Mouse (Mus musculus) heart, adult 9 months (tissue): ENCODE results near the gene Apbb2.

ENCODE experiments used
- DNase-seq, 2 experiments: peaks; one replicate each; pipeline ENCODE4 v3.0.0; 2022; ENCODE audit warnings: low spot score in 2 of 2

The Apbb2 gene

GRCm38 (mm10) chr5:66415700-66416543 is 202.7 kb downstream of the Apbb2 start:
- no peak for DNase-seq

DNA sequence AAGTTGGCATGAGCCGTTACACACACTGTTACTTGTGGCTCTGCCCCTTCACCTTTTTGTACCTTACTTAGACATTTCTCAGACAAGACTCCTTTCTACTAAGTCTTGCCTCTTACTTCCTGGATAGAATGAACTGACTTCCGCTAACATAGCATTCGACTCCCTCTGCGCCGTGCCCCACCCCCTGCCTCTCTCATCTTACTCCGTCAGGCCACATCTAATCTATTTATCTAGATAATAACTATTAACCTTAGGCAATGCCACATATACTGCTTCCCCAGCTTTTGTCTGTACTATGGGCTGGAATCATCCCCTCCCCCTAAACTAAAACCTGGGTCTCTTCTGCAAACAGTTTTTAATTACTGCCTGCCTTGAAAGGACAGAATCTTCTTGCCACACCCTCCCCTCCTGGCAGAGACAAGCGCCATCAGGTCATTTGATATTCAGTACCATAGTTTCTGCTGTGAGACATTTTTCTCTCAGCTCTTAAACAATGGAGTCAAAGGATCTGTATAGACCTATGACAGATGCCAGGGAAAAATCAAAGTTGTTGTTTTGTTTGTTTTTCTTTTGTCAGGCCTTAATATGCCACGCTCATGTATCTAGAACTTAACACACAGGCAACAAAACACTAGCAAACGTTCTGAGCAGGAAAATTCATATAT is 203.4 kb downstream of the Apbb2 start:
- no peak for DNase-seq

- no peak for DNase-seq
Measured at GRCm38 (mm10) chr5:66413402-66413801, 205.2 kb downstream of the Apbb2 start.

GRCm38 (mm10) chr5:66412821-66413220 is 205.8 kb downstream of the Apbb2 start:
- no peak for DNase-seq

GRCm38 (mm10) chr5:66408546-66408945 is 210.0 kb downstream of the Apbb2 start:
- DNase-seq = no peak

DNA sequence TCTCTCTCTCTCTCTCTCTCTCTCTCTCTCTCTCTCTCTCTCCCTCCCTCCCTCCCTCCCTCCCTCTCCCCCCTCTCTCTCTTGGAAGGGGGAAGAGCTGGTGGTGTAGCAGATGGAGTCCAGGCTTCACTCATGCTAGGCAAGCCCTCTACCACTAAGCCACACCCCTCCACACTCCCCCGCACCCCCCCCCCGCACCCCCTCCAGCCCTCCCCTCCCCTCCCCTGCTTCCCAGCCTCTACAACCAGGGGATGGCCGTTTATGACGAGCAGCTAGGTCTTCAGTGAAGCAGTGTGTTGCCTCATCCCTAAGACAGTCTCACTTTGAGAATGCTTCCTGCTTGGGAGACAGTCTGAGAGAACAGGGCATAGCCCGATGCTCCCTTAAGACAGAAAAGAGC is 210.6 kb downstream of the Apbb2 start:
- DNase-seq = no peak

DNA sequence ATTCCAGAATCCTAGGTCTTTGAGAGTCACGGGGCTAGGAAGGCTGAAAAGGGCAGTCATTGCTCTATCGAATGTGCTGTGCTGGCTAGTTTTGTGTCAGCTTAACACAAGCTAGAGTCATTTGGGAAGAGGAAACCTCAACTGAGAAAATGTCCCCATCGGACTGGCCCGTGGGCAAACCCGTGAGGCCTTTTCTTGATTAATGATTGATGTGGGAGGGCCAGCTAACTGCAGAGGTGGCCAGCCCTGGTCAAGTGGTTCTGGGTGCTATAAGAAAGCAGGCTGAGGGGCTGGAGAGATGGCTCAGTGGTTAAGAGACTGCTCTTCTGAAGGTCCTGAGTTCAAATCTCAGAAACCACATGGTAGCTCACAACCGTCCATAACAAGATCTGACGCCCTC is 212.2 kb downstream of the Apbb2 start:
- no peak for DNase-seq

DNA sequence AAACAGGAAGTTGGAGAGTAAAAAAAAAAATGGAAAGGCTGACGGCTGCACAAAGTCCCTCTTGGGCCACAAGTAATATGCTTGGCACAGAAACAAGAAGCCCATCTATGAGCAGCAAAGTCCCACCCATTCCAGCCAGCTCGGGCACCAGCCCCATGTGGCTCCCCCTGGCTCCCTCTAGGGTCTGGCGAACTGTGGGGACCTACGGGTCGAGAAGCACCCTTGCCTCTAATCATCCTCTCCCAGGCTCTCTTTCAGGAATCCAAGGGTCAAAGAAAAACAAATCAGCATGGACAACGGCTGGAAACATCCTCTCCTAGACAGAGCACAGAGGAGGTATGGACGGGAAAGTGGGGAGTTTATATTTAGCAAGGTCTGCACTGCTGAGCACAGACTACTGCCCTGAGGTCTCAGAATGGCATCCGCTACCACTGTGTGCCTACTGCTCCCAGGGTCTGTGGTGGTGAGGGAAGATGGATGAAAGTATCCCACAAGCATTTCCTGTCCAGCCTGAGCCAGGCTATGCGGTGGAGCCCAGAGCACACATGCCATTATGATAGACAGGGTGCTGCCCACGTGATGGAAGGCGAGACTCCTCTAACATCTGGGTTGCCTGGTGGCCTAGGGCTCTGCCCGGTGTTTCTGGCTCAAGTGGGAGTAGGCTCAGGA is 212.7 kb downstream of the Apbb2 start:
- DNase-seq = no peak

DNA sequence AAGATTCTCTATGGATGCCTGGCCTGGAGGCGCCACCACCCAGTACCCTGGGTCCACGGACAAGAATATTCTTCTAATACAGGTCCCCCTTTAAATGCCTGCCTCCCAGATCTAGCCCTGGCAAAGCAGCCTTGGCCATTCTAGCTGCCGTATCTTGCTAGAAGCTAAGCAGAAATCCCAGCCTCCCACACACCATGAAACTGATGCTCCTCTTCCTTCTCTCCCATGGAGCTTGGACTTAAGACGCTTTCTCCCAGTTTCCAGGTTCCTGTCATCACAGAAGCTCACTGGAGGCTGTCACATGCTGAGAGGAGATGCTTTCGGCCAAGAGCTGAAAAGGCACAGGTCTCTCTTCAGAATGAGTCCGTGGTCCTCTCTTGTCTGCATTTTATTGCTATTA is 213.3 kb downstream of the Apbb2 start:
- DNase-seq = no peak

DNA sequence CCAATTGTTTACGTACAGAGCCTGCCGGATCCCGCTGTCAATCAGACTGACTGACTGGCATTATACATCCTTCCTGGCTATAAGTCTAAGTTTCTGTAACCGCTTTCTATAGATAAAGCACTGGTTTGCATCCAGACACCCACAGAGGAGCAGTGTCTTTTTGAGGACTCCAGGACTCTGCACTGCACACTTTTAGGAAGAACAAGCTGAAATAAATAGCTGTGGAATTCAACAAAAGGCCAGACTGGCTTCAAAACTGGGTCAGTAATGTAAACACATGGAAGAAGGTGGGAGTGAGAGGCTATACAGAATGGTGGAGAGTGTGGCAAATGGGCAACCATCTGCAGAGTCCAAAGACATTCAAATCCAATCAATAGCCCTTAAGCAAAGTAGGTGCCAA is 218.0 kb downstream of the Apbb2 start:
- DNase-seq = no peak

GRCm38 (mm10) chr5:66399264-66399620 is 219.3 kb downstream of the Apbb2 start:
- no peak for DNase-seq

DNA sequence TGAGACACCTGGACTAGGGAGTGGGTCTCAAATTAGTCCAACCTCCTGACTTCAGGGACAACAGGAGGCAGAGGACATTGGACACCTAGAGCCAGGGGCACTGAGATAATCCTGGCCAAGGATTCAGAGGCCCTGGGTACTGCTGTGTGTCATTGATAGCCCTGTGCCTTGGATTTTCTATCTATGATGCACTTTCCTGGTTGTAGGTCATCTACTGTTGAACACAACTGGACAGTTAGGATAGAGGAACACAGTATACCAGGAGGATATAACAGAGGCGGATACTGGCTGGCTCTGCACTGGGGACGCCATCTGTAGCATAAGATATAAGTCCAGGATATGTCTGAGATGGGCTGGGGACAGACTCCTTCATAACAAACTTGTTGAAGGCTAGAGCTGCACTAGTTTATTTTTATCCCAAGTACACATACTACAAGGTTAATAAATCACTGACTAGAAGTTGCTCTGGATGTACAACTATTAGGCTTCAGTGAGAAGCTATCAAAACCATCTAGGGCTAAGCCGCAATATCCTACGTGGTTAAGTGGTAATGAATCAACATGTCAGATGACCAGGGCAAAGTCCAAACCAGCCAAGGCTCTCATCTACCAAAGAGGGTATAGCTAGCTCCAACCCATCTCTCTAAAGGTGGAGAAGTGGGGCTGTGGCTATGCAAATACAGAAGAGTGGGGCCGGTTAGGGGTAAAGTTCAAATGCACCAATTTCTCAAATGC is 219.9 kb downstream of the Apbb2 start:
- DNase-seq = no peak

GRCm38 (mm10) chr5:66393767-66394446 is 224.7 kb downstream of the Apbb2 start:
- DNase-seq = no peak

GRCm38 (mm10) chr5:66392861-66393529 is 225.6 kb downstream of the Apbb2 start:
- DNase-seq = no peak

GRCm38 (mm10) chr5:66391771-66392170 is 226.8 kb downstream of the Apbb2 start:
- no peak for DNase-seq

DNA sequence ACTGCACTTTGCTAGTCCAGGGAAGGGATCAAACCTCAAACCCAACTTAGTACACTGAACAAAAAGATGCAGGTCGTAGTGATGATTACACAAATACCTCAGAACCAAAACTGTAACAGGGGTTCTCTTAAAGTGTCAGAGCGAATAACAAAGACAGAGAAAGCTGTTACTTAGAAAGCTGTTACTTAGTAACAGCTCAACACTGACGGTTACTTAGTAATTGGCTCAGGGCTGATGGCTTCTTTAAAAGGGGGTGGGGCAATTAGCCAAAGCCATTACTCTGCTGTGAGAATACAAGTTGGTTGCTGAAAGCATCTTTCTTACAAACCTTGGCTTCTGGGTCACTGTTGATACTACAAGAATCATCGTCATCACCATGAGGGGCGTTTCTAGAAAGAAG is 227.3 kb downstream of the Apbb2 start:
- DNase-seq = no peak

- DNase-seq = no peak
Measured at GRCm38 (mm10) chr5:66390567-66390966, 228.0 kb downstream of the Apbb2 start.

- DNase-seq = no peak
Measured at GRCm38 (mm10) chr5:66387481-66387880, 231.1 kb downstream of the Apbb2 start.

- DNase-seq = peak; percentile 62 to 74
Measured at GRCm38 (mm10) chr5:66385636-66386035, 232.9 kb downstream of the Apbb2 start.

DNA sequence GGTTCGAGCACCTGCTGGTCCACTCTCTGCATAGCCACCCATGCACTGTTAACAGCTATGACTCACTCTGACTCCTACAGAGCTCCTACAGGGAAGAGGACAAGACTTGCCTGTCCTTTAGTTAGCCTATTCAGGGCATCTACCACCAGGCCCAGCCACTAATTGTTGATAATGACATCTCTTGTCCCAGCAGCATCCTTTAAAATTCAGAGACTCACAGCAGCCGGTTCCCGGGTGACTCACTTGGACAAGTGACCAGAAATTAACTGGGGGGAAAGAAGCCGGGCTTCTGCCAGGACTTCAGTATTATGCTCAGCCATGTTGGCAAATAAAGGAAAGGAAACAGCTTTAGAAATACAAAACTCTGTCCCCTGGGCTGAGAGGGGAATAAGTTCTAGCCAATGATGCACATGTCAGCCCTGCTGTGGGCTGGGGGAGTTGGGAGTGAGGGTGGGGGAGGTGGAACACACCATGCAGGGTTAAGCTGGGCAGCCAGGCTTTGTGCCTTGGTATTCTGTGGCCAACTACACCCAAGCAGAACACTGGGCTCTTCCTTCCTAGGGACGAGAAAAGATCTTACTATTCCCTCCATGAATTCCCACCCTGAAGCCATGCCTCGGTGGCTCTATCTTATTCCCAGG is 233.7 kb downstream of the Apbb2 start:
- no peak for DNase-seq

GRCm38 (mm10) chr5:66384114-66384513 is 234.5 kb downstream of the Apbb2 start:
- no peak for DNase-seq
